Mouse (Mus musculus): ENCODE measurements around the gene Cox6b1. TPM values are rescaled to one million over a fixed set of nuclear protein-coding genes. Genes with fewer than 3 reads are reported as not detected.

Cox6b1 gene
- 961 and 1,287 TPM in 2 replicates for polyA plus RNA-seq (2014; fragmentation: Nextera tagmentation; extraction: Ambion mirVana)

GRCm38 (mm10) chr7:30625530-30626384 is at the start of gene Cox6b1:
Gene Cox6b1 (minus strand): TSS chr7:30626151.
- peak; percentile 94 for ATAC-seq (ENCODE audit: low FRiP score, low TSS enrichment)
- peak within 1 kb of the TSS; percentile 65 for H3K9ac ChIP-seq (ENCODE audit: low read depth, low read length)
- peak within 1 kb of the TSS; percentile 80 for H3K4me2 ChIP-seq (replicated peaks; ENCODE audit: low read depth, low read length)
- H3K4me3 ChIP-seq (ENCODE audit: low read length), result peak within 1 kb of the TSS; percentile 80
- WGBS, result 2% methylated on average over 44 of the region's 44 CpGs
- peaks cover 6% of the 10 kb centered on the region for H3K4me1 ChIP-seq (ENCODE audit: control insufficient read depth, insufficient read depth, low read length)
- H3K9me3 ChIP-seq (ENCODE audit: control insufficient read depth, low read length), result no peaks in the 10 kb centered on the region
- peaks cover 32% of the 10 kb centered on the region for H3K36me3 ChIP-seq (ENCODE audit: control insufficient read depth, insufficient read depth, low read length)
- H3K27me3 ChIP-seq (ENCODE audit: control insufficient read depth, insufficient read depth, low read length), result peaks cover 3% of the 10 kb centered on the region; the same call in 1 of the 2 replicates
- no peak within 1 kb of the TSS for H3K27ac ChIP-seq (ENCODE audit: low read depth, low read length)

DNA sequence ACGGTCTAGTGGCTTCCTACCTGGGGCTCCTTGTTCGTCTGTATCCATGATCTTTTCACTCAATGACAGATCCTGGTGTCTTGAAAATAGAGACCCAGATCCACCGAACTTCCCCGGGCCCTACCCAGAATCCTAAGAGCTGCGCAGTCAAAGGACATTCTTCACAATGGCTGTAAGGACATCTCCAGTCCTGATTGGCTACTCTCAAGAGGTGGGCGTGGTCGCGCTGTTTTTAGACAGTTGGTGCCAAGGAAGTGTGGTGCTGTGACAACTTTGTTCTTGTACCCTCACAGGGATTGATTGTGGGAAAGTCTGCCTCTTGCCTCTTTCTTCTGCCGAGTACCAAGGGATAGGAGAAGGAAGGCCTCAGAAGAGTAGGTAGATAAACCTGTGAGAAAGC is 45.5 kb upstream of the Cox6b1 start, which contains the start of gene Pmis2:
Gene Pmis2, minus strand, starts transcription at position 126 of the 400 bp plus-strand sequence.
- Histone ChIP-seq H3K27me3 (ENCODE audit: control insufficient read depth, insufficient read depth, low read length) (no peaks in the 10 kb centered on the region), H3K9ac (ENCODE audit: low read depth, low read length) (no peak within 1 kb of the TSS), H3K27ac (ENCODE audit: low read depth, low read length) (no peak within 1 kb of the TSS), H3K4me2 (replicated peaks; ENCODE audit: low read depth, low read length) (no peak within 1 kb of the TSS), H3K4me1 (ENCODE audit: control insufficient read depth, insufficient read depth, low read length) (no peaks in the 10 kb centered on the region), H3K9me3 (ENCODE audit: control insufficient read depth, low read length) (no peaks in the 10 kb centered on the region), H3K4me3 (ENCODE audit: low read length) (no peak within 1 kb of the TSS), H3K36me3 (ENCODE audit: control insufficient read depth, insufficient read depth, low read length) (no peaks in the 10 kb centered on the region)
- 62% methylated on average over 9 of the region's 9 CpGs for WGBS
- ATAC-seq (ENCODE audit: low FRiP score, low TSS enrichment), result no peak

DNA sequence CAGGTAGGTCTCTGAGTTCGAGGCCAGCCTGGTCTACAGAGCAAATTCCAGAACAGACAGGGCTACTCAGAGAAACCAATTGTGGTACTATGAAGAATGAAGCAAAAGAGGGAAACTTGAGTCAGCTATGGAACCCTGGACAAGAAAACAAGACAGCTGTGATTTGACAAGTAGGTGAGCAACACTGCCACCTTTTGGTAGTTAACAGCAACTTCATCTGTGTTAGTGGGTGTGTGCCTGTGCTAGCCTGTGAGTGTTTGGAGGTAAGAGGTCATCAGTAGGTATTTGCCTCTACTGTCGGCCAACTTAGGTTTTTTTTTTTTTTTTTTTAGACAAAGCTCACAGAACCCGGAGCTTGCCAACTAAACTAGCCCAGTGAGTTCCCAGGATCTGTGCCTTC is 43.3 kb upstream of the Cox6b1 start:
- no peak for ATAC-seq (ENCODE audit: low FRiP score, low TSS enrichment)
- Histone ChIP-seq H3K4me3 (ENCODE audit: low read length) (no peak overlapping the region), H3K4me2 (replicated peaks; ENCODE audit: low read depth, low read length) (no peak overlapping the region), H3K4me1 (ENCODE audit: control insufficient read depth, insufficient read depth, low read length) (no peaks in the 10 kb centered on the region), H3K9me3 (ENCODE audit: control insufficient read depth, low read length) (no peaks in the 10 kb centered on the region), H3K27me3 (ENCODE audit: control insufficient read depth, insufficient read depth, low read length) (no peaks in the 10 kb centered on the region), H3K36me3 (ENCODE audit: control insufficient read depth, insufficient read depth, low read length) (no peaks in the 10 kb centered on the region), H3K27ac (ENCODE audit: low read depth, low read length) (no peak overlapping the region), H3K9ac (ENCODE audit: low read depth, low read length) (no peak overlapping the region)
- WGBS, result 16% methylated on average over 3 of the region's 3 CpGs

DNA sequence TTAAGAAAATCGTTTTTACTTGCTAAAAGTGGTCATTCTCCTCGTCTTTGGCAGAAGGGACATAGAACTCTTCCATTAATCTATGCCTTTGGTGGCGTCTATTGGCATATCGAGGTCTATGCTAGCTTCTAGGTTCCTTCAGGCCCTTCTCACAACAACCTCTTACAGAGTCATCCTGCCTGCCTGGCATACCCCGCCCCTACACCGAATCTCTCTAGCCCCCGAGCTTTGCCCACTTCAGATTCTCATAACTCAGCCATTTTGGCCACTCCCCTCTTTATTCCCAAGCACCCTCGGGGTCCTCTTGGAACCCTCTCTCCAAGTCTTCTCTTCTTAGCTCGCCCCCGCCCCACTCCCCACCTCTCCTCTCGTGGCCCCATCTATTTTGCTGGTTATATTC is 39.4 kb upstream of the Cox6b1 start:
- peak overlapping the region; percentile 64 for H3K4me2 ChIP-seq (replicated peaks; ENCODE audit: low read depth, low read length)

GRCm38 (mm10) chr7:30664529-30665200 is 38.7 kb upstream of the Cox6b1 start, which contains the start of gene Haus5:
Gene Haus5 (minus strand): TSS chr7:30664994.
- H3K4me3 ChIP-seq (ENCODE audit: low read length), result peak within 1 kb of the TSS; percentile 78
- H3K36me3 ChIP-seq (ENCODE audit: control insufficient read depth, insufficient read depth, low read length), result peaks cover 24% of the 10 kb centered on the region
- under 1% methylated on average over 34 of the region's 34 CpGs for WGBS
- H3K9ac ChIP-seq (ENCODE audit: low read depth, low read length), result peak within 1 kb of the TSS; percentile 77
- no peaks in the 10 kb centered on the region for H3K27me3 ChIP-seq (ENCODE audit: control insufficient read depth, insufficient read depth, low read length)
- H3K4me2 ChIP-seq (replicated peaks; ENCODE audit: low read depth, low read length), result peak within 1 kb of the TSS; percentile 64
- H3K9me3 ChIP-seq (ENCODE audit: control insufficient read depth, low read length), result no peaks in the 10 kb centered on the region
- H3K4me1 ChIP-seq (ENCODE audit: control insufficient read depth, insufficient read depth, low read length), result no peaks in the 10 kb centered on the region
- peak; percentile 95 for ATAC-seq (ENCODE audit: low FRiP score, low TSS enrichment)
- H3K27ac ChIP-seq (ENCODE audit: low read depth, low read length), result no peak within 1 kb of the TSS; the same call in 1 of the 2 replicates

More for the DNA sequence above, 39.4 kb upstream of the Cox6b1 start:
- Histone ChIP-seq H3K36me3 (ENCODE audit: control insufficient read depth, insufficient read depth, low read length) (peaks cover 18% of the 10 kb centered on the region), H3K27ac (ENCODE audit: low read depth, low read length) (no peak overlapping the region), H3K9ac (ENCODE audit: low read depth, low read length) (peak overlapping the region; percentile 77; the same call in 1 of the 2 replicates), H3K4me3 (ENCODE audit: low read length) (peak overlapping the region; percentile 78), H3K4me1 (ENCODE audit: control insufficient read depth, insufficient read depth, low read length) (no peaks in the 10 kb centered on the region), H3K9me3 (ENCODE audit: control insufficient read depth, low read length) (no peaks in the 10 kb centered on the region), H3K27me3 (ENCODE audit: control insufficient read depth, insufficient read depth, low read length) (no peaks in the 10 kb centered on the region)
- 8% methylated on average over 11 of the region's 11 CpGs for WGBS
- peak; percentile 43; the same call in 1 of the 2 replicates for ATAC-seq (ENCODE audit: low FRiP score, low TSS enrichment)

DNA sequence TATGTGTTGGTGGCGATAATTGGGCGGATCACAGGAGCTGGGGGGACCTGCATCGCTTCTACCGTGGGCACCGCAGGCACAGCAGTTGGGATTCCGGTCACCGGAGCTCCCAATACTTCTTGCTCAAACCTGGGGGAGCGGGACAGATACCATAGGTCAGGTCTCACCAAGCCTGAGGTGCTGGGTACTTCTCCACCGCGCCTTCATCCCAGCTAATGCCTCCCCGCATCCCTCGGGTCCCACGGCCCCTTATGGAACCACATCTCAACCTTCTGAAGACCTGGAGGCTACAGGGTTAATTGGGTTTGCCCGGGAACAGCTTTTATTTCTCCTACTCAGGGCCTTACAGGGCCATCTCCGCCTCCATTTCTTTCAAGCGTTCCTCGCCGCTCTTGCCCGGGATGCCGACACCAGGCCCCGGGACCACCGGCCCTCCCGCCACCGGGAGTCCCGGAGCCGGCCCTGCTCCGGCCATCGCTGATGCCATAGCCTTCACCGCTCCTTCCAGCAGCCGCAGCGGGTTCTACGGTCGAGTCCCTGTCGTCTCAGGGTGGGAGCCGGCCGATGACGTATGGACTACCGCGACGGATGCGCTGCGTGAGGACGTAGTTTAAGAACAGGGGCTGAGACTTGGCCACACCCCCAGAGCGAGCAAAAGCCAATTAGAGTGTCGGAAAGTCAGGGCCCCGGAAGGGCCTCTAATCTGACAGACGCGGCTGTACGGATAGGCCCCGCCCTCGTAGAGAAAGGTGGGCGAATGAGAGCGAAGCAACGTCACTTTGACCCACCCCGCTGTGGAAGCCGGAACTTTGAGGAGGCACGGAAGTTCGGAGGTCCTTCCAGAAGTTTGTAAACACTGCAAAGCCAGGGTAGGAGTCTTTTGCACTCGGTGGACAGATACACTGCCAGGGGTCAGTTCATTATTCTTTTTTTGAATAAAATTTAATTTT is 23.9 kb upstream of the Cox6b1 start, which contains the start of gene Rbm42:
Gene Rbm42, minus strand, starts transcription at position 727 of the 950 bp plus-strand sequence.
- H3K9ac ChIP-seq (ENCODE audit: low read depth, low read length), result peak within 1 kb of the TSS; percentile 94
- WGBS, result 1% methylated on average over 59 of the region's 59 CpGs
- no peaks in the 10 kb centered on the region for H3K27me3 ChIP-seq (ENCODE audit: control insufficient read depth, insufficient read depth, low read length)
- peak within 1 kb of the TSS; percentile 69; the same call in 1 of the 2 replicates for H3K27ac ChIP-seq (ENCODE audit: low read depth, low read length)
- H3K36me3 ChIP-seq (ENCODE audit: control insufficient read depth, insufficient read depth, low read length), result peaks cover 56% of the 10 kb centered on the region
- peak within 1 kb of the TSS; percentile 98 for H3K4me3 ChIP-seq (ENCODE audit: low read length)
- H3K9me3 ChIP-seq (ENCODE audit: control insufficient read depth, low read length), result no peaks in the 10 kb centered on the region
- H3K4me1 ChIP-seq (ENCODE audit: control insufficient read depth, insufficient read depth, low read length), result 0 out of 2 replicates have a peak, but pooled peaks cover 7% of the 10 kb centered on the region
- peak within 1 kb of the TSS; percentile 82 for H3K4me2 ChIP-seq (replicated peaks; ENCODE audit: low read depth, low read length)
- ATAC-seq (ENCODE audit: low FRiP score, low TSS enrichment), result peak; percentile 100

DNA sequence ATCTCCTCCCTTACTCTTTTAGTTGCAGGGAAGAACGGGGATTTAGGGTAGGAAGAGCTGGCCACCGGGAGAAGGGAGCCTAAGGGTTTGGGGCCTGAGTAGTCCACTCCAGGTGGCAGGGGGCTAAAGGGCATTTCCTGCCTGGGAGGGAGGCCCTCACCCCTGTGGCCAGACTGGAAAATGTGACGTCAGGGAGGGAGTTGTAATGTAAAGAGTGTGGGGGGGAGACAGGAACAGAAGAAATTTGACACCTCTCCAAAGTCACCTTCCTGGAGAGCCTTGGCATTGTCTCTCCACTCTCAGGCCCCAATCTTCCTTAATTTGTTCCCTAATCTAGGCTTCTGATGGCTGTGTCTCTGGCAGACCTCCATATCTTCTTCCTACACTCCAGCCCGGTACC is 13.1 kb upstream of the Cox6b1 start:
- 8% methylated on average over 4 of the region's 4 CpGs for WGBS
- Histone ChIP-seq H3K9me3 (ENCODE audit: control insufficient read depth, low read length) (no peaks in the 10 kb centered on the region), H3K4me2 (replicated peaks; ENCODE audit: low read depth, low read length) (no peak overlapping the region), H3K4me1 (ENCODE audit: control insufficient read depth, insufficient read depth, low read length) (0 out of 2 replicates have a peak, but pooled peaks cover 11% of the 10 kb centered on the region), H3K27ac (ENCODE audit: low read depth, low read length) (no peak overlapping the region), H3K36me3 (ENCODE audit: control insufficient read depth, insufficient read depth, low read length) (peaks cover 39% of the 10 kb centered on the region), H3K27me3 (ENCODE audit: control insufficient read depth, insufficient read depth, low read length) (peaks cover 27% of the 10 kb centered on the region), H3K9ac (ENCODE audit: low read depth, low read length) (no peak overlapping the region; the same call in 1 of the 2 replicates), H3K4me3 (ENCODE audit: low read length) (no peak overlapping the region)
- no peak for ATAC-seq (ENCODE audit: low FRiP score, low TSS enrichment)

GRCm38 (mm10) chr7:30636395-30636794 is 10.4 kb upstream of the Cox6b1 start:
- no peak overlapping the region for H3K27ac ChIP-seq (ENCODE audit: low read depth, low read length)
- 23% methylated on average over 11 of the region's 11 CpGs for WGBS
- H3K27me3 ChIP-seq (ENCODE audit: control insufficient read depth, insufficient read depth, low read length), result peaks cover 50% of the 10 kb centered on the region
- no peak overlapping the region for H3K4me2 ChIP-seq (replicated peaks; ENCODE audit: low read depth, low read length)
- 0 out of 2 replicates have a peak, but pooled peaks cover 11% of the 10 kb centered on the region for H3K4me1 ChIP-seq (ENCODE audit: control insufficient read depth, insufficient read depth, low read length)
- H3K9me3 ChIP-seq (ENCODE audit: control insufficient read depth, low read length), result no peaks in the 10 kb centered on the region
- H3K4me3 ChIP-seq (ENCODE audit: low read length), result no peak overlapping the region
- no peak for ATAC-seq (ENCODE audit: low FRiP score, low TSS enrichment)
- H3K36me3 ChIP-seq (ENCODE audit: control insufficient read depth, insufficient read depth, low read length), result peaks cover 12% of the 10 kb centered on the region
- H3K9ac ChIP-seq (ENCODE audit: low read depth, low read length), result no peak overlapping the region
